Mouse (Mus musculus) myocyte (in vitro differentiated cells): ENCODE measurements at regions not wholly inside any gene's neighbourhood (a gene's known extent, or its start where the extent isn't known, plus 50 kb on each side); places are given as distances from the start of the nearest gene placed in this dataset.

ENCODE experiments used
- H3K27me3 ChIP-seq: one replicate; pipeline ENCODE4 v1.6.1; 2011; ENCODE audit not compliant: control insufficient read depth, insufficient read depth, insufficient read length
- H3K36me3 ChIP-seq: one replicate; pipeline ENCODE4 v1.6.1; 2011; ENCODE audit not compliant: control insufficient read depth, insufficient read depth
- H3K4me2 ChIP-seq: one replicate; pipeline ENCODE4 v1.6.1; 2011; ENCODE audit warnings: low read depth, control low read depth
- H3K4me3 ChIP-seq: one replicate; pipeline ENCODE4 v1.5.1; 2011; ENCODE audit warnings: mild to moderate bottlenecking, control low read depth, moderate library complexity
- H3K79me2 ChIP-seq: one replicate; pipeline ENCODE4 v1.6.1; 2011; ENCODE audit not compliant: control insufficient read depth, insufficient read depth
- H3ac ChIP-seq: one replicate; pipeline ENCODE4 v1.6.1; 2011; ENCODE audit not compliant: control insufficient read depth, insufficient read length
- CEBPB ChIP-seq: IDR thresholded peaks from 2 replicates; pipeline ENCODE4 v1.6.1; 2011; ENCODE audit warnings: mild to moderate bottlenecking, moderate library complexity; ENCODE audit not compliant: poor library complexity, insufficient read depth, severe bottlenecking
- E2F4 ChIP-seq: IDR thresholded peaks from one replicate; pipeline ENCODE4 v1.6.1; 2011; ENCODE audit warnings: mild to moderate bottlenecking, control low read depth, moderate library complexity; ENCODE audit not compliant: insufficient read depth
- MAX ChIP-seq: IDR thresholded peaks from one replicate; pipeline ENCODE4 v1.6.1; 2011; ENCODE audit warnings: low read depth, mild to moderate bottlenecking, control low read depth
- MYOD1 ChIP-seq, 3 experiments: IDR thresholded peaks; one replicate each; pipeline ENCODE4 v1.6.1; 2011; ENCODE audit warnings: control low read depth in 2 of 3, low read depth in 2 of 3, mild to moderate bottlenecking in 2 of 3, moderate library complexity in 1 of 3; ENCODE audit not compliant: insufficient read length in 2 of 3, control insufficient read depth in 1 of 3
- MYOG ChIP-seq, 3 experiments: IDR thresholded peaks; one replicate each; pipeline ENCODE4 v1.6.1; 2011; ENCODE audit warnings: control low read depth in 2 of 3, low read depth in 2 of 3, mild to moderate bottlenecking in 2 of 3; ENCODE audit not compliant: insufficient read length in 2 of 3, control insufficient read depth in 1 of 3, insufficient read depth in 1 of 3
- POLR2A ChIP-seq: IDR thresholded peaks from one replicate; pipeline ENCODE4 v1.6.1; 2011; ENCODE audit warnings: low read depth, mild to moderate bottlenecking, control low read depth, moderate library complexity; ENCODE audit not compliant: insufficient read length
- POLR2AphosphoS2 ChIP-seq: IDR thresholded peaks from one replicate; pipeline ENCODE4 v1.6.1; 2011; ENCODE audit warnings: low read depth, control low read depth; ENCODE audit not compliant: insufficient read length
- REST ChIP-seq: IDR thresholded peaks from one replicate; pipeline ENCODE4 v1.6.1; 2011; ENCODE audit warnings: mild to moderate bottlenecking, control low read depth, moderate library complexity; ENCODE audit not compliant: insufficient read depth, insufficient read length
- SRF ChIP-seq: IDR thresholded peaks from one replicate; pipeline ENCODE4 v1.6.1; 2011; ENCODE audit warnings: low read depth; ENCODE audit not compliant: control insufficient read depth, insufficient read length
- TCF12 ChIP-seq: IDR thresholded peaks from one replicate; pipeline ENCODE4 v1.6.1; 2011; ENCODE audit warnings: mild to moderate bottlenecking, control low read depth; ENCODE audit not compliant: poor library complexity, insufficient read depth, severe bottlenecking
- TCF3 ChIP-seq: IDR thresholded peaks from one replicate; pipeline ENCODE4 v1.6.1; 2011; ENCODE audit warnings: low read depth, control low read depth; ENCODE audit not compliant: insufficient read length
- USF1 ChIP-seq: IDR thresholded peaks from one replicate; pipeline ENCODE4 v1.6.1; 2011; ENCODE audit warnings: low read depth, mild to moderate bottlenecking, control low read depth, moderate library complexity

GRCm38 (mm10) chr1:137172128-137172527 lies 211.9 kb upstream of the Nr5a2 start:
- H3K36me3 ChIP-seq, result no peaks in the 10 kb centered on the region
- H3K79me2 ChIP-seq, result no peaks in the 10 kb centered on the region
- H3K4me3 ChIP-seq, result no peak overlapping the region
- TF ChIP-seq E2F4 (no peak), SRF (no peak), TCF12 (no peak), USF1 (no peak), POLR2A (no peak), MAX (no peak), POLR2AphosphoS2 (no peak), MYOG (IDR thresholded peaks at IDR 0.05; ENCODE audit: control insufficient read depth in 1 of 3, insufficient read depth in 1 of 3, insufficient read length in 2 of 3, low read depth in 2 of 3) (no peak), MYOD1 (IDR thresholded peaks at IDR 0.05; ENCODE audit: control insufficient read depth in 1 of 3, insufficient read length in 2 of 3, low read depth in 2 of 3) (no peak), TCF3 (no peak), CEBPB (no peak), REST (no peak)
- no peak overlapping the region for H3K4me2 ChIP-seq
- no peaks in the 10 kb centered on the region for H3K27me3 ChIP-seq
- H3ac ChIP-seq, result no peak overlapping the region

- Histone ChIP-seq H3K36me3 (no peaks in the 10 kb centered on the region), H3K27me3 (no peaks in the 10 kb centered on the region), H3K4me2 (no peak overlapping the region), H3ac (no peak overlapping the region), H3K4me3 (no peak overlapping the region), H3K79me2 (no peaks in the 10 kb centered on the region)
- no peak for TF ChIP-seq MYOD1 (IDR thresholded peaks at IDR 0.05; ENCODE audit: control insufficient read depth in 1 of 3, insufficient read length in 2 of 3, low read depth in 2 of 3)
- no peak for TF ChIP-seq POLR2A
- no peak for TF ChIP-seq CEBPB
- TF ChIP-seq MAX, result no peak
- no peak for TF ChIP-seq SRF
- no peak for TF ChIP-seq TCF12
- no peak for TF ChIP-seq MYOG (IDR thresholded peaks at IDR 0.05; ENCODE audit: control insufficient read depth in 1 of 3, insufficient read depth in 1 of 3, insufficient read length in 2 of 3, low read depth in 2 of 3)
- TF ChIP-seq USF1, result no peak
- no peak for TF ChIP-seq E2F4
- TF ChIP-seq TCF3, result no peak
- no peak for TF ChIP-seq POLR2AphosphoS2
- TF ChIP-seq REST, result no peak
These were observed 211.2 kb upstream of the Nr5a2 start for GRCm38 (mm10) chr1:137171451-137171850.

- H3K36me3 ChIP-seq, result no peaks in the 10 kb centered on the region
- H3K27me3 ChIP-seq, result no peaks in the 10 kb centered on the region
- TF ChIP-seq CEBPB (no peak), USF1 (no peak), E2F4 (no peak), TCF12 (no peak), SRF (no peak), MAX (no peak), TCF3 (no peak), MYOD1 (IDR thresholded peaks at IDR 0.05; ENCODE audit: control insufficient read depth in 1 of 3, insufficient read length in 2 of 3, low read depth in 2 of 3) (no peak), POLR2A (no peak), POLR2AphosphoS2 (no peak), MYOG (IDR thresholded peaks at IDR 0.05; ENCODE audit: control insufficient read depth in 1 of 3, insufficient read depth in 1 of 3, insufficient read length in 2 of 3, low read depth in 2 of 3) (no peak), REST (no peak)
- no peak overlapping the region for H3K4me2 ChIP-seq
- no peak overlapping the region for H3ac ChIP-seq
- no peaks in the 10 kb centered on the region for H3K79me2 ChIP-seq
- no peak overlapping the region for H3K4me3 ChIP-seq
These were observed 187.6 kb upstream of the Nr5a2 start for GRCm38 (mm10) chr1:137147891-137148290.

- Histone ChIP-seq H3K36me3 (no peaks in the 10 kb centered on the region), H3ac (no peak overlapping the region), H3K79me2 (no peaks in the 10 kb centered on the region), H3K4me3 (no peak overlapping the region), H3K4me2 (no peak overlapping the region), H3K27me3 (no peaks in the 10 kb centered on the region)
- no peak for TF ChIP-seq TCF12
- no peak for TF ChIP-seq TCF3
- no peak for TF ChIP-seq MYOG (IDR thresholded peaks at IDR 0.05; ENCODE audit: control insufficient read depth in 1 of 3, insufficient read depth in 1 of 3, insufficient read length in 2 of 3, low read depth in 2 of 3)
- TF ChIP-seq MAX, result no peak
- no peak for TF ChIP-seq REST
- no peak for TF ChIP-seq POLR2AphosphoS2
These were observed 181.8 kb upstream of the Nr5a2 start for GRCm38 (mm10) chr1:137141879-137142570.

GRCm38 (mm10) chr1:137141372-137141771 lies 181.1 kb upstream of the Nr5a2 start:
- no peak overlapping the region for H3ac ChIP-seq

More at GRCm38 (mm10) chr1:137141372-137141771, 181.1 kb upstream of the Nr5a2 start:
- Histone ChIP-seq H3K79me2 (no peaks in the 10 kb centered on the region), H3K36me3 (no peaks in the 10 kb centered on the region), H3K4me2 (no peak overlapping the region), H3K4me3 (no peak overlapping the region), H3K27me3 (no peaks in the 10 kb centered on the region)
- TF ChIP-seq TCF3, result no peak
- TF ChIP-seq POLR2AphosphoS2, result no peak
- TF ChIP-seq REST, result no peak
- no peak for TF ChIP-seq POLR2A
- TF ChIP-seq E2F4, result no peak
